Mouse (Mus musculus): ENCODE results near the gene Nkx3-2. TPM values are rescaled to one million over a fixed set of nuclear protein-coding genes. Genes with fewer than 3 reads are reported as not detected.
A peak's percentile ranks its signal among the peaks of the same experiment; 100 is the strongest.

Gene Nkx3-2
- total and polyA plus RNA-seq, 3 experiments, result not detected

DNA sequence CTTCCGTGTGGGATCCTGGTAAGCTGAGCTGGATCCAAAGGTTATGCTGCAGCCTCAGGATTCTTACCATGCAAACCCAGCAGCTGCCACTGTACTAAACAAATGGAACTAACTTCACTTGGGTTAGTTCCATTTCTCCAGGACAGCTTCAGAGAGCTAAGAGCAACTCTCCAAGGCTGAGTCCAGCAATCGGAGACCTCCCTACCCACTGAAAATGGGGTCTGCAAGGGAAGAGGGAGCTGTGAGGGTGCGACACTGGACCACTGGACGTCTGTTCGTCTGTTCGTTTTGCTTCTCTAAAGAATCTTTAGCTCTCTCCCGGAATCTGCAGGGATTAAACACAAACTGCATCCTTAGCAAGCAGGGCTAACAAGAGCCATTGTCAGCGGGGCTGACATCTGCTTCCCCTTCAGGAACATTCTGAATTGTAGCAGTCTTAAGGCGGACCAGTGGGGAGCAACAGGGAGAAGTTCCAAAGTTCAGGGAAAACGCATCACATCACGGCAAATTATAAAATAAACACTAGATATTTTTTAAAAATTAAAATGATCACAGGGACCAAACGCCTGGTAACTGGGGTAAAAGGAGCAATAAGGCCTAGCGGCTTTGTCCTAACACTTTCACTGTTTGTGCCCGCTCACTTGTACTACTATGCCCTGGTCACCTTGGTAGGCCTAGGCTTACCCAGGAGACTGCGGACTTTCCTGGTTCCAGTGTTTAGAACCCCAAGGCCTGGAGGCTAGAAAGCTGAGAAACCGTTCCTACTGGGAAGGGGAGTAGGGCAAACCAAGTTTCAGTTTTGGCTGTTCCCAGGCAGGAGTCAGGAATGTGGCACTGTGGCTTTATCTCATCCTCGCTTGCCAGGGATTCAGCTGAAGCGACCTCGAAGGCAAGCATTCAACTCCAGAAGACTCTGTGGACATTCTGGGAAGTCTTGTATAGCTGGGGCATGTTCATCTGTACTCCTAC, 5.3 kb downstream of the Nkx3-2 start:
- H3K79me2 ChIP-seq (ENCODE audit: control insufficient read depth, insufficient read depth, low read length, poor library complexity), result no peaks in the 10 kb centered on the region
- H3K27me3 ChIP-seq (ENCODE audit: control insufficient read depth in 1 of 2, insufficient read depth in 2 of 2, low read length in 2 of 2), result no peaks in the 10 kb centered on the region

DNA sequence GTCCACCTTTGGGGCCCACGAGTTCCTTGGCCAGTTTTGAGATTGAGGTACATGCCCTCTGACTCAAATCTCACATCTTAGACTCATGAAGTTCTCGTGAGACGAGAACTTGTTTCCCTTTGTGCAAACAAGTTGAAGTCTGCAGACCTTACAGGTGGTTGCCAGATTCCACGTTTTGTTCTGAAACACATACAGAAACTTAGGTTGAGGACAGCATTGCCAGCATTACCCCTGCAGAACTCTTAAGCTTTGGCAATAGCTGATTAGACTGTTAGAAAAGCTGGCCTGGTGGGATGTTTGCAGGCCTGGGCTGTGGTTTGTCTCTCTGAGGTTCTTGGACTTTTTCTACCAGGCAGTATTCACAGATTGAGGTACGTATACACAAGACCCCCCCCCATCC, 7.0 kb downstream of the Nkx3-2 start:
- no peak overlapping the region for H3K27ac ChIP-seq (ENCODE audit: control insufficient read depth, low read depth, low read length)
- no peaks in the 10 kb centered on the region for H3K79me2 ChIP-seq (ENCODE audit: control insufficient read depth, insufficient read depth, low read length, poor library complexity)
- DNase-seq (ENCODE audit: low read depth, low spot score), result no peak
- H3K4me3 ChIP-seq (ENCODE audit: control insufficient read depth in 1 of 2, insufficient read depth in 1 of 2, low read depth in 2 of 2, low read length in 2 of 2), result no peak overlapping the region
- no peaks in the 10 kb centered on the region for H3K9me3 ChIP-seq (replicated peaks; ENCODE audit: insufficient read depth, low read length)
- peaks cover 5 to 6% of the 10 kb centered on the region in 2 experiments; a peak in 2 of 4 replicates for H3K4me1 ChIP-seq (ENCODE audit: control insufficient read depth in 1 of 2, insufficient read depth in 2 of 2, low read length in 2 of 2)
- peaks cover 0 to 7% of the 10 kb centered on the region in 2 experiments; a peak in 2 of 4 replicates for H3K36me3 ChIP-seq (ENCODE audit: control insufficient read depth in 1 of 2, insufficient read depth in 2 of 2, low read length in 2 of 2)
- TF ChIP-seq MEF2A (IDR thresholded peaks at IDR 0.05; ENCODE audit: extremely low read depth, insufficient replicate concordance, low read depth, low read length, poor library complexity, severe bottlenecking) (no peak), E2F4 (IDR thresholded peaks at IDR 0.05; ENCODE audit: borderline replicate concordance, low read depth, low read length) (no peak), UBTF (IDR thresholded peaks at IDR 0.05; ENCODE audit: borderline replicate concordance, insufficient read depth, low read depth, low read length) (no peak), TBP (IDR thresholded peaks at IDR 0.05; ENCODE audit: low read depth, low read length) (no peak), ZNF384 (IDR thresholded peaks at IDR 0.05; ENCODE audit: low read depth, low read length) (no peak), ZKSCAN1 (IDR thresholded peaks at IDR 0.05; ENCODE audit: low read depth, low read length) (no peak)
- no peaks in the 10 kb centered on the region for H3K27me3 ChIP-seq (ENCODE audit: control insufficient read depth in 1 of 2, insufficient read depth in 2 of 2, low read length in 2 of 2)
- no peak overlapping the region for H3K9ac ChIP-seq (ENCODE audit: control insufficient read depth, low read depth, low read length, poor library complexity, severe bottlenecking)

More for the DNA sequence above, 5.3 kb downstream of the Nkx3-2 start:
- Histone ChIP-seq H3K4me1 (ENCODE audit: control insufficient read depth in 1 of 2, insufficient read depth in 2 of 2, low read length in 2 of 2) (peaks cover 5 to 6% of the 10 kb centered on the region in 2 experiments; a peak in 2 of 4 replicates), H3K9ac (ENCODE audit: control insufficient read depth, low read depth, low read length, poor library complexity, severe bottlenecking) (no peak overlapping the region), H3K27ac (ENCODE audit: control insufficient read depth, low read depth, low read length) (no peak overlapping the region), H3K4me3 (ENCODE audit: control insufficient read depth in 1 of 2, insufficient read depth in 1 of 2, low read depth in 2 of 2, low read length in 2 of 2) (no peak overlapping the region), H3K9me3 (replicated peaks; ENCODE audit: insufficient read depth, low read length) (no peaks in the 10 kb centered on the region), H3K36me3 (ENCODE audit: control insufficient read depth in 1 of 2, insufficient read depth in 2 of 2, low read length in 2 of 2) (peaks cover 0 to 7% of the 10 kb centered on the region in 2 experiments; a peak in 2 of 4 replicates)
- no peak for TF ChIP-seq USF2 (IDR thresholded peaks at IDR 0.05; ENCODE audit: borderline replicate concordance in 1 of 2, insufficient read depth in 1 of 2, low read depth in 1 of 2, low read length in 2 of 2)
- no peak for TF ChIP-seq GATA1 (IDR thresholded peaks at IDR 0.05; ENCODE audit: low read depth, low read length)
- no peak for TF ChIP-seq RAD21 (IDR thresholded peaks at IDR 0.05; ENCODE audit: low read depth, low read length)
- no peak for TF ChIP-seq MXI1 (IDR thresholded peaks at IDR 0.05; ENCODE audit: low read depth, low read length)
- no peak for DNase-seq (ENCODE audit: low read depth, low spot score)

DNA sequence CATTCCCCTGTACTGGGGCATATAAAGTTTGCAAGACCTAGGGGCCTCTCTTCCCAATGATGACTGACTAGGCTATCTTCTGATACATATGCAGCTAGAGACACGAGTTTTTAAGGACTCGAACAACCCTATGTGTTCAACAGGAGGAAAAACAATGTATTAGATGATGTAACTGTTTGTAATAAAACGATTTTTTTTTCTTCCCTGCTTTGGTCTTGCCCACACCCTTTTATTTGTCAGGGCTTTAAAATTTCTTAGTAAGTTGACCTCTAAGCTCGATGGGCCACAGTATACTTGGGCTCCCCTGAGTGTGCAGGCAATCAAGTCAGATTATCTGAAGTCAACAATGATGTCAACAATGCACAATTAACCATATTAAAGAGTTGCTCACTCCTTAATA, 7.9 kb downstream of the Nkx3-2 start:
- Histone ChIP-seq H3K4me3 (ENCODE audit: control insufficient read depth in 1 of 2, insufficient read depth in 1 of 2, low read depth in 2 of 2, low read length in 2 of 2) (no peak overlapping the region), H3K36me3 (ENCODE audit: control insufficient read depth in 1 of 2, insufficient read depth in 2 of 2, low read length in 2 of 2) (peaks cover 0 to 7% of the 10 kb centered on the region in 2 experiments; a peak in 2 of 4 replicates), H3K9me3 (replicated peaks; ENCODE audit: insufficient read depth, low read length) (no peaks in the 10 kb centered on the region), H3K79me2 (ENCODE audit: control insufficient read depth, insufficient read depth, low read length, poor library complexity) (no peaks in the 10 kb centered on the region), H3K4me1 (ENCODE audit: control insufficient read depth in 1 of 2, insufficient read depth in 2 of 2, low read length in 2 of 2) (peaks cover 5 to 6% of the 10 kb centered on the region in 2 experiments; a peak in 2 of 4 replicates), H3K27me3 (ENCODE audit: control insufficient read depth in 1 of 2, insufficient read depth in 2 of 2, low read length in 2 of 2) (no peaks in the 10 kb centered on the region), H3K9ac (ENCODE audit: control insufficient read depth, low read depth, low read length, poor library complexity, severe bottlenecking) (no peak overlapping the region), H3K27ac (ENCODE audit: control insufficient read depth, low read depth, low read length) (no peak overlapping the region; the same call in 1 of the 2 replicates)
- no peak for DNase-seq (ENCODE audit: low read depth, low spot score)
- peak in 1 of 2 experiments; percentile 35; a peak in 1 of 4 replicates for TF ChIP-seq EP300 (IDR thresholded peaks at IDR 0.05; ENCODE audit: low read depth in 1 of 2, low read length in 2 of 2)
- no peak for TF ChIP-seq POLR2AphosphoS2 (IDR thresholded peaks at IDR 0.05; ENCODE audit: low read length)
- no peak for TF ChIP-seq MAFK (IDR thresholded peaks at IDR 0.05; ENCODE audit: borderline replicate concordance, low read depth, low read length)

Measured in MEL (cell line).